Mouse (Mus musculus): ENCODE data around the gene Prdm1.

- TF ChIP-seq CTCF (IDR thresholded peaks at IDR 0.05), result no peak
- TF ChIP-seq POLR2A (IDR thresholded peaks at IDR 0.05; ENCODE audit: insufficient read depth, low read depth, low read length), result no peak
- no peak for TF ChIP-seq EP300 (IDR thresholded peaks at IDR 0.05; ENCODE audit: insufficient read depth, low read depth, low read length)
Measured at GRCm38 (mm10) chr10:44474256-44474655, 54.0 kb downstream of the Prdm1 start.
